Mouse (Mus musculus): ENCODE results near the gene Pcdh10. TPM values are rescaled to one million over a fixed set of nuclear protein-coding genes. Genes with fewer than 3 reads are reported as not detected.
A peak's percentile ranks its signal among the peaks of the same experiment; 100 is the strongest.

Pcdh10 gene
- 10 to 100 TPM in 1 of 4 experiments, 1 to 10 TPM in 3; 6.8 to 11.4 (median 8.0) TPM for total RNA-seq (2022)

DNA sequence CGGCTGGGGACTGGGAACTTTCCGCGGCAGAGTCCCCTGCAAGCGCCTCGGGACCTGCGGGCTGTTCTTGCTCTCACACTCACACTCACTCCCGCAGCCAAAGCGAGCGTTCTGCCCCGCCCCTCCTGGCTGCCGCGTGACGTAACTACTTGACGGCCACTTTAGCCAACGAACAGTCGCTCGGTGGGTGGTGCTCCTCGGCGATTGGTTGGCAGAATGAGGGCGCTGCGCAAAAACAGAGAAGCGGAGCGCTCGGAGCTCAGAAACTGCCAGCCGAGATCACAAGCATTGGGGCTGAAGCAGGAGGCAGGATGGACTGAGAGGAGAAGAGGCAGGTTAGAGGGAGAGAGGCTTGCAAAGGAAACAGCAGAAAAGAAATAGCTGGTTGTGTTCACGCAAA lies at the start of gene Pcdh10:
TSS of gene Pcdh10 (plus strand) at position 254 of the 400 bp plus-strand sequence.
- DNase-seq, result peak; percentile 85

DNA sequence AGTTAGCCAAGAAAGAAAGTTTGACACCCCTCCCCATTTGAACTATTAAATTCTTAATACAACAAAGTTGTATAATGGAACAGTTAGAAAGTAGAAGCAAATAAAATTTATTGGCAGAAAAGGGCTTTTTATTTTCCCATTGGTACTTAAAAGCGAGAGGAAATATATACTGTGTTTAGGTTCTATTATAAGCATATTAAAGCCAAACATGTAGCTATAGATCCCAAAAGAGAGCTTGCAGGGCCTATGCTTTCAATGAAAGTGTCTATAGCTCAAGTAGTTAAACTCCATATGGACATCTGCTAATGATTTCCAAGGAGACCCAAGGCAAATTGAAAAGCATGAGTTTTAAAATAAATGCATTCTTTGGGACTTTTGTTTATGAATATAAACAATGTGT lies 22.3 kb upstream of the Pcdh10 start:
- DNase-seq, result no peak

DNA sequence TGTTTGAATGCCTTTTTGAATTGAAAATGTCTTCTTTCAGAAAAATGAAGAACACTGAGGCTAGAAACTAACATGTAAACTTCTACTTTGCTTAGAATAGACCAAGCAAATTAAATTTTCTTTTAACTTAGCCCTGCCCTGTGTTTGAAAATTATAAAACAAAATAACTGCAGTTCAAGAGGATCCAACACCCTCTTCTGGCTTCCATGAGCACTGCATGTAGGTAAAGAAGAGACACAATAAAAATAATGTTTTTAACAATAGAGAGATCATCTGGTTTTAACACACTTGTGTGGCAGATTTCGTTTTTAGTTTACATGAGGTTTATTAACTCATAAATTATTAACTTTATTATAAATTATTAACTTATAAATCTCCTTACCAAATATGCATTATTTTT lies 9.2 kb upstream of the Pcdh10 start:
- DNase-seq, result no peak

DNA sequence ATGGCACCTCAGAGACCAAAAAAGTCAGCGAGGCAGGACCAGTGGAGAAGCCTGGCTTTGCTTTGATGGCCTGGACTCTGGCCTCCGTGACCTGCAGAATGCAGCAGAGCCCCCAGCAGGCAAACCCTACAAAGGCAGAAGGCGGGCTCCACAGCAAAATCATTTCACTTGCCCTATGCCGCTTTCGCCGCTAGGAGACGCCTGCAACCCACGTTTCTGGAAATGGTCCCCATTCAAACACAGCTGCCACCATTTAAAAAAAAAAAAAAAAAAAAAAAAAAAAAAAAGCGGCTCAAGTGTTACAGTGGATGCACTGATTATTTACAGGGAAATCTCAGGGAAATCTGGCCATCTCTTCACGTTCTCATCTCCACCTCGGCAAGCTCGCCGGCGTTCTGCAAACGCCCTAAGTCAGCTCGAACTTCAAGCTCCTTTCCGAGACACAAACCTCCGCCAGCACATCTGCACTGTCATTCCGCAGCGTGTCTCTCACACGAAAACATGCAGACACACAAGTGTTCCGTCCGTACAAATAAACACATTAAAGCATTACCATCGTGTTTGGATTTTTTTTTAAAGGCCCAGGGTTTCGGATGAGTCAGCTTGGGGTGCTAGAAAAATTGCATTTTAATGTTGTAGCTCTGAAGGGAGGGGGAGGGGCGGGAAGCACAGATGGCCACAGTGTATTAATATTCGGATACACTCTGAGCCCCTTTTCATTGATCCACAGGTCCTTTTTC lies 2.3 kb upstream of the Pcdh10 start:
- DNase-seq, result peak; percentile 16

DNA sequence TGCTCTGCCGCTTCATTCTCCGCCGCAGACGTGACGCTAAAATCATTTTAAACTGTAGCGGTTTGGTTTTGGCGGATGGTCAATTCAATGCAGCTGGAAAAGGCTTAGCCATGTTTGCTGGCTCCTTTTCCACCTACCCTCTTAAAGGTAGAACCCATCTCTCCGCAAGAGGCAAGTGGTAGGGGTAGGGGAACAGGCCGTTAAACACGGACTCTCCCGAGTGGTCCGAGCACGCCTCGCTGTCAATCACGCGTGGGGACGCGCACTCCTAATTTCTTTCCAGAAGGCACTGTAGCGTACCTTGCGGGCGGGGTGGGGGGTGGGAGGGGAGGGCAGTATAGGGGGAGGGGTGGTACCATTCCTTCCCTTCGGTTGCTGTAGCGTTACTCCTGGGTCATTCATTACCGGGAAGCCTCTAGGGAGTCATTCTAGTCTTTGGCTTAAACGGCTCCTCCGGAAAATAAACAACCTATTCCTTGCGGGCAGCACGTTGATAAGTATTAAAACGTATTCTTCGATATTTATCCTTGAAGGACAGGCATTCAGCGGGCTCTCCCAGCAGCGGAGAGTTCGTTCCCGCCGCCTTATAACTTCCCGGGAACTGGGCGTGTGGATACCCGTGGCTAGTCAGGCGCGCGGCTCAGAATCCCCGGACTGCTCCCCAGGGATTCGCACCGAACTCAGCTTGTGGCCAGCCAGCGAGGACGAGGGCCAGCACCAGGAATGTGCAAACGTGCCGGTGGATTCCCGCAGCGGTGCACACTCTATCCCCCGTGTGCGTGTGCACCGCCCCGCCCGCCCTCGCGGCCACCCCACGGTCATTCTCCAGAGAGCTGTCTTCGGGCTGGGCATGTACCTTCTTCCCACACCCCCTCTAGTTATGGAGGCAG lies 1.5 kb upstream of the Pcdh10 start:
- DNase-seq, result no peak

DNA sequence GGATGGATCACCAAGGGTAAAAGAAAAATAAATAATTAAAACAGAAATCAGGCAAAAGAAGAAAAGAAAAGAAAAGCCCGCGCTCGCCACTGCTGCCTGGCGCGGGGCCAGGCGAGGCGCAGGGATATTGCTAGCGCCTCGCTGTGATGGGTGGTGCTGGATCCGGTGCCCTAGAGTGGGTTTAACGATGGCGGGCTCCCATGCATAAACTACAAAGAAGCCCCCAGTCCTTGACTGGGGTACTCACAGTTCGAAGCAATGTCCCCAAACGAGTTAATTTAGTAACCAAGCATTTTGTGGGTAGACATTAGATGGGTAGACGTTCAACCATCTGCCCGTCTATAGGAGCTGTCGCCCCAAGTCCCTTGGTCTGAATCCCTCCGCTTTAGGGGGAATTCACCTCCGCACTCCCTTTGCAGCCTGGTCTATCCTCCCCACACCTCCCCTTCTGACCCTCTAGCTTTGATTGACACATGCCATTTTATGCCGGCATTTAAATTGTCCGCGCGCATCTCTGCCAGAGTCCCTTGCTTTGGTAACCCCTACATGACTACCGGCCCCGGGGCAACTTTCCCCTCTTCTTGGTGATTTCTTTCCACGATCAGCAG lies 703 bp upstream of the Pcdh10 start:
- DNase-seq, result no peak

DNA sequence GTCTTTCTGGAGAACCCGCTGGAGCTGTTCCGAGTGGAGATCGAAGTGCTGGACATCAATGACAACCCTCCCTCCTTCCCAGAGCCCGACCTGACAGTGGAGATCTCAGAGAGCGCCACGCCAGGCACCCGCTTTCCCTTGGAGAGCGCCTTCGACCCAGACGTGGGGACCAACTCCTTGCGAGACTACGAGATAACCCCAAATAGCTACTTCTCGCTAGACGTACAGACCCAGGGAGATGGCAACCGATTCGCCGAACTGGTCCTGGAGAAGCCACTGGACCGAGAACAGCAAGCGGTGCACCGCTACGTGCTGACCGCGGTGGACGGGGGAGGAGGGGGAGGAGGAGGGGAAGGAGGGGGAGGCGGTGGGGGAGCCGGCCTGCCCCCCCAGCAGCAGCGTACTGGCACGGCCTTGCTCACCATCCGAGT lies 1.4 kb downstream of the Pcdh10 start:
- DNase-seq, result no peak

DNA sequence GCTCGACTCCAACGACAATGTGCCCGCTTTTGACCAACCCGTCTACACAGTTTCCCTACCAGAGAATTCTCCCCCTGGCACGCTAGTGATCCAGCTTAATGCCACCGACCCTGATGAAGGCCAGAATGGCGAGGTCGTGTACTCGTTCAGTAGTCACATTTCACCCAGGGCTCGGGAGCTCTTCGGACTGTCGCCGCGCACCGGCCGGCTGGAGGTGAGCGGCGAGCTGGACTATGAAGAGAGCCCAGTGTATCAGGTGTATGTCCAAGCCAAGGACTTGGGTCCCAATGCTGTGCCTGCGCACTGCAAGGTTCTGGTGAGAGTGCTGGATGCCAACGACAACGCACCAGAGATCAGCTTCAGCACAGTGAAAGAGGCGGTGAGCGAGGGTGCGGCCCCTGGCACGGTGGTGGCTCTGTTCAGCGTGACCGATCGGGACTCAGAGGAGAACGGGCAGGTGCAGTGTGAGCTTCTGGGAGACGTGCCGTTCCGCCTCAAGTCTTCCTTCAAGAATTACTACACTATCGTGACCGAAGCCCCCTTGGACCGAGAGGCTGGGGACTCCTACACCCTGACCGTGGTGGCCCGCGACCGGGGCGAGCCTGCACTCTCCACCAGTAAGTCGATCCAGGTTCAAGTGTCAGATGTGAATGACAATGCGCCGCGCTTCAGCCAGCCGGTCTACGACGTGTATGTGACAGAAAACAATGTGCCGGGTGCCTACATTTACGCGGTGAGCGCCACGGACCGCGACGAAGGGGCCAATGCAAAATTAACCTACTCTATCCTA lies 2.0 kb downstream of the Pcdh10 start:
- DNase-seq, result no peak

DNA sequence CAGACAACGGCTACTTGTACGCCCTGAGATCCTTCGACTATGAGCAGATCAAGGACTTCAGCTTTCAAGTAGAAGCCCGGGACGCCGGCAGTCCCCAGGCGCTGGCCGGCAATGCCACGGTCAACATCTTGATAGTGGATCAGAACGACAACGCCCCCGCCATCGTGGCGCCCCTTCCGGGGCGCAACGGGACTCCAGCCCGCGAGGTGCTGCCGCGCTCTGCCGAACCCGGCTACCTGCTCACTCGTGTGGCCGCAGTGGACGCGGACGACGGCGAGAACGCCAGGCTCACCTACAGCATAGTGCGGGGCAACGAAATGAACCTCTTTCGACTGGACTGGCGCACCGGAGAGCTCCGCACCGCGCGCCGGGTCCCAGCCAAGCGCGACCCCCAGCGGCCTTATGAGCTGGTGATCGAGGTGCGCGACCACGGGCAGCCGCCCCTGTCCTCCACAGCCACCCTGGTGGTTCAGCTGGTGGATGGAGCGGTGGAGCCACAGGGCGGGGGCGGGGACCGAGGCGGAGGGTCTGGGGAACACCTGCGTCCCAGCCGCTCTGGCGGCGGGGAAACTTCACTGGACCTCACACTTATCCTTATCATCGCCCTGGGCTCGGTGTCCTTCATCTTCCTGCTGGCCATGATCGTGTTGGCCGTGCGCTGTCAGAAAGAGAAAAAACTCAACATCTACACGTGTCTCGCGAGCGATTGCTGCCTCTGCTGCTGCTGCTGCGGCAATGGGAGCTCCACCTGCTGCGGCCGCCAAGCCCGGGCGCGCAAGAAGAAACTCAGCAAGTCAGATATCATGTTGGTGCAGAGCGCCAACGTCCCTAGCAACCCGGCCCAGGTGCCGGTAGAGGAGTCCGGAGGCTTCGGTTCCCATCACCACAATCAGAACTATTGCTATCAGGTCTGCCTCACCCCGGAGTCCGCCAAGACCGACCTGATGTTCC lies 2.9 kb downstream of the Pcdh10 start:
- no peak for DNase-seq

DNA sequence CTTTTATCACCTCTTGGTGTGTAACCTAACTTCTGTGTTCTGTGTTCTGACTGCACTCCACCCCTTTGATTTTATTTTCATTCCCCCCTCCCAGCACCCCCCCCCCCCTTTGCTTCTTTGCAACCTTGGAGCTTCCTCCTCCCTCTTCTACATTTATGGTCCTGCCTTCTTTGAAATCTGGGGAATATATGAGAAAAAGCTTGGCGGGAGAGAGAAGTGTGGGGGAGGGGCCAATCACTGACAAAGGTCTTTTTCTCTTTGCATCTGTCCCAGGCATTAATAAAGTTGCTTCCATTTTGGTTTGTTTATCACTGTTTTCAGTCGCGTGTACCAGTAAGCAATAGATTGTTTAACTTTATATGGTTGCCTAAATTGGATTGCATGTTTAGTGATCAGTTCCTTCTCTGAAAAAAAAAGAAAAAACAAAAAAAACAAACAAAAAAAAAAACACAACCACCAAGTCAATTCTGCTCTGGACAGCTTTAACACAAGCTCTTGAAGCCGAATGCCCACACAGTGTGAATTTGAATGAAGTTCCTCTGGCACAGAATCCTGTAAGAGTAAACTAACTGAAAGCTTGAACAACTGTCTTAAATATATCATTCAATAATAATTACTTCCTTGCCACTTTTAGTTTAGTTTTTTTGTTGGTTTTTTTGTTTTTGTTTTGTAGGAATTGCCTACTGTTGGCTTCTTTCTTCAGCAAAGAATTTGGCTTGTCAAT lies 4.0 kb downstream of the Pcdh10 start:
- DNase-seq, result no peak

DNA sequence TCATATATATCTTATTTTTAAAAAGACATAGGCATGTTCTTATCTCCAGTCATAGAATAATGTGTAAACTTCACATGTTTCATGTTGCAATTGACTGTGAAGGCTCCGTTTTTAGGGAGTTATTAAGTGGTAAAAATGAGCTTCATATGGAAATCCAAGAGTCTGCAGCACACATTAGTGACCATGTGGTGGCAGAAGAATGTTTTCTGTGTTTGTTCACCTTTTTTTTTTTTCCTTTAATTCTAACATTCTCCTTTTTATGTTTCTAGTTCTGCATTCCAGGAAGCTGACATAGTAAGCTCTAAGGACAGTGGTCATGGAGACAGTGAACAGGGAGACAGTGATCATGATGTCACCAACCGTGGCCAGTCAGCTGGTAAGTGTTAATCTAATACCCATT lies 5.6 kb downstream of the Pcdh10 start:
- no peak for DNase-seq

DNA sequence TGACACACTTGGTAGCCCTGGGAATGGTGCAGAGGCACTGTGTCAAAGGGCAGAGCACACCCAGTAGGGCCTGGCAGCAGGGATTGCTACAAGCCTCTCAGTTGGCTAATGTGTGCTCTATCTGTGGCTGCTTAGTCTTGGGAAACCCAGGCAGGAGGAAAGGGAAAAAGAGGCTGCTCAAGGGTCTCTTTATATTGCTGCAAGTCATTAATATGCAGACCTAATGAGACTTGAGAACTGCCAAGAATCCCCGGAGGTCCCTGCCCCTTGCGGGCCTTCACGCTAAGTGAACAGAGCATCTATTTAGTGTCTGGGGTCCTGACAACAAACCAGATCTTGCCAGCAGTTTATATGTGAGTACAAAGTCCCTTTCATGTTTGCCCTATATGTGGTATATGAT lies 6.8 kb downstream of the Pcdh10 start:
- no peak for DNase-seq

DNA sequence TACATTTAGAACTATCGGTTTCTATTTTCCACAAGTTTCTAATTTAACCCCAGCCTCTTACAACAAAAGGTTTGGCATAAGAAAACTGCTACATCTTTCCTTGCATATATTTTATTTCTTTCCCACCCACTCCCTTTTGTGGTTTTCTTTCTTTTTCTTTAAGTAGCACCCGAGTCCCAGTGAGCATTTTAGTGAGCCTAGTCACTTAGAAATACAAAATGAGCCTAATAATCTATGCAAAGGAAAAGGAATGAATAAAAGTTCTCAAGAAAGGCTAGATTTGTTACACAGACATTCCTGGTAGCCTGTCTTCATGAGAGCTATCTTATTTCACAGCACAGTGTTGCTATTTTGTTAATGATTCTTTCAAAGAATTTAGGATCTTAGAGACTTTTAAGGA lies 7.3 kb downstream of the Pcdh10 start:
- DNase-seq, result no peak

DNA sequence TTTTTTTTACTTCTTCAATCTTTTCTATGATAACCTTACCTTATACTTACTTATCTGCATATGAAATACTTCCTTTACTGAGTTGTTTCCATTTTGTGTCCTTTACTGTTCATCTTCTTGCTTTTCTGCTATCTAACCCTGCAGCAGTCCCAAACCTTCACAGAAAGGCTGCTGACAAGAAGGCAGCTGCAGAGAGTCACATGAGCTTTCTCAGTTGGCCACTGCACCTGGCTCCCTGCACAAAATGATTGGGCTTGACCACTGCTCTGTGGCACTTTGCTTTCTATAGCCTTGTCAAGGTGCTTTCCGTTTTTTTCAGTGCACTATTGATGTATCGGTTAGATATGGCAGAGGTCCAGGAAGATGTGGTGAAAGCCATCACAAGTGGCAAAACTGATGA lies 8.3 kb downstream of the Pcdh10 start:
- no peak for DNase-seq

DNA sequence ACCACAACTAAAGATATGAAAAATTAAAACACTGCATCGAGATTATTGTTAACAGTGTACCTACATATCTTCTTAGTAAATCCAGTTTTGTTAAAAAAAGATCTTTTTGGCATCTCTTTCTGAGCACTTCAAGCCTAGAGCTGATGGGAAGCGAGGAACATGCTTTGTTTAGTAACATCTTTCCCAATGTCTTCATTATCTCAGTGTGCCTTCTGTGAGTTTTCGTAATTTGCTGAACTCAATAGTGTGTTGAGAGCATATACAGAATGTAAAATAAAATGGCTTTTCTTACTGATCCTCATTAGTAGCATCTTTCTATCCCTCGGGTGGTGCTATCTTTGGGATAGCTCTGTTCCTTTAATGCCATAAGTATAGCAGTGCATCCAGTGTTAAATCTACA lies 18.9 kb downstream of the Pcdh10 start:
- DNase-seq, result no peak

DNA sequence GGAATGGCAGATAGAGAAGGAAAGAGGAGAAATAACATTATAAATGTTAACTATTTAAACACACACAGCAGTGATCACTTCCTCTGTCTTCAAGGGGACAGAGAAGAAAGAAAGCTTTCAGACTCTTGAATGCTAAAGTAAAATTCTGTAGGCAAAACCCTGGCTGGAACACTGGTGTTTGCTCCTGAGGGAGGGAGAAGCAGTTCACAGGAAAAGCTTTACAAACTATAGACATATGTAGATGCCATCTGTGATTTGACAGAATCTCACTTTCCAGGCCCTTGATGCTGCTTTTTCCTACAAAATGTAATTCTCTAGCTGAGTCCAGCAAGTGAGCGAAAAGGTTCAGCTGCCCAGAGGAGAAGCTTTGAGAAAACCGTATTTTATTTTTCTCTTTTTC lies 25.0 kb downstream of the Pcdh10 start:
- DNase-seq, result no peak

DNA sequence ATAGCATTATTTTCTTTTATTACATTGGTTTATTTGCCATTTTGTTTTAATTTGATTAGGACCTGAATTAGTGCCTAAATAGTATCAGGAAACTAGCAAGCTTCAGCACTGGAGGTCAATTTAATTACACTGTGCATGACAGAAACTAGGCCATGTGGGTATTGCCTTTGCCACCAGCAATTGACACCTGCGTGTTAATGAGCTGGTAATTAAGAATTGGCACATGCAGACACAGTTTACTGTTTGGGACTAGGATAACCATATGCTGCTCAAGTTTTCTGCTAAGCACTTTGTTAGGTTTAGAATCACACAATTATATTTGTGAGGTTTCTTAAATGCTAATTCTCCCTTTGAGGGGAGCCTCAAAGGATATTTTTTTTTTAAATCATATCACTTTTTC lies 53.5 kb downstream of the Pcdh10 start:
- DNase-seq, result no peak

DNA sequence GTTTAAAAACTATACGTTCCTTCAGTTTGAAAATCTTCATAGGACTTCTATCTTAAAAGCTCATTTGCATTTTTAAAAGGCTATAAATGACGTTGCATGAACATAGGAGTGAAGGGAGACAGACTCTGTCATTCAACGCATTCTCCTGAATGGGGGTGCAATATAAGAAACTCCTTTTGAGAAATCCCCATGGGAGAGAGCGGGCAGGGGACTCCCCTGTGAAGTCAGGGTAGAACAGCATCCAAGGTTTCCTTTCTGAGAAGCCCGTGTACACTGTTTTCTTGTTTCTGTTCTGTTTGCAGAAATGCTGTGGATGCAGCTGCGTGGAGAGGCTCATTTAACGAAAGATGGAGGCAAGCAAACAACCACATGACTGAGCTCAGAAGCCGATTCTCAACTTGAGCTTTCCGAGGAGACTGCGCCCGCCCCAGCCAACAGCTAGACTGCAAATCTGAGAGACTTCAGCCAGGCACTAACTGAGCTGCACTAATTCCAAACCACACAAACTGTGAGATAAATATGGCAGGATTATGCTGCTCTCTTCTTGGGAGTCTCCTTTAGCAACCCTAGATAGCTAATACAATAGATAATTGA lies 54.1 kb downstream of the Pcdh10 start:
- no peak for DNase-seq
